Mouse (Mus musculus): ENCODE data around the gene Pan2. TPM values are rescaled to one million over a fixed set of nuclear protein-coding genes. Genes with fewer than 3 reads are reported as not detected.

Gene Pan2
- polyA plus RNA-seq, 1 experiment: 40.5 TPM

GRCm38 (mm10) chr10:128262300-128262699, 40.8 kb upstream of the Pan2 start:
- Histone ChIP-seq H3K9me3 (replicated peaks; ENCODE audit: control insufficient read depth, insufficient read depth, low read length, poor library complexity, severe bottlenecking) (no peaks in the 10 kb centered on the region), H3K27ac (ENCODE audit: insufficient read depth, low read length) (no peak overlapping the region), H3K27me3 (ENCODE audit: control insufficient read depth, insufficient read depth, low read length, poor library complexity, severe bottlenecking) (no peaks in the 10 kb centered on the region), H3K4me3 (ENCODE audit: low read depth, low read length) (peak overlapping the region; percentile 72), H3K9ac (ENCODE audit: low read depth, poor library complexity, severe bottlenecking) (peak overlapping the region; percentile 67), H3K36me3 (ENCODE audit: control insufficient read depth, insufficient read depth, low read length, poor library complexity, severe bottlenecking) (no peaks in the 10 kb centered on the region), H3K4me1 (ENCODE audit: control insufficient read depth, insufficient read depth, low read length) (peaks cover 1% of the 10 kb centered on the region)
- TF ChIP-seq POLR2A (IDR thresholded peaks at IDR 0.05; ENCODE audit: insufficient read depth, low read length) (peak; percentile 32), CTCF (IDR thresholded peaks at IDR 0.05; ENCODE audit: low read depth, low read length) (no peak)

GRCm38 (mm10) chr10:128263393-128264310, 39.5 kb upstream of the Pan2 start:
- no peak overlapping the region for H3K9ac ChIP-seq (ENCODE audit: low read depth, poor library complexity, severe bottlenecking)
- H3K27me3 ChIP-seq (ENCODE audit: control insufficient read depth, insufficient read depth, low read length, poor library complexity, severe bottlenecking): no peaks in the 10 kb centered on the region

GRCm38 (mm10) chr10:128268371-128268770, 34.8 kb upstream of the Pan2 start, which contains the start of gene Apof:
TSS of gene Apof (plus strand) at chr10:128268671.
- H3K9me3 ChIP-seq (replicated peaks; ENCODE audit: control insufficient read depth, insufficient read depth, low read length, poor library complexity, severe bottlenecking): no peaks in the 10 kb centered on the region
- TF ChIP-seq CTCF (IDR thresholded peaks at IDR 0.05; ENCODE audit: low read depth, low read length) (no peak), EP300 (IDR thresholded peaks at IDR 0.05; ENCODE audit: insufficient read depth, low read depth, low read length) (no peak), POLR2A (IDR thresholded peaks at IDR 0.05; ENCODE audit: insufficient read depth, low read length) (no peak)
- H3K4me1 ChIP-seq (ENCODE audit: control insufficient read depth, insufficient read depth, low read length): no peaks in the 10 kb centered on the region
- H3K4me3 ChIP-seq (ENCODE audit: low read depth, low read length): no peak within 1 kb of the TSS
- no peak within 1 kb of the TSS for H3K27ac ChIP-seq (ENCODE audit: insufficient read depth, low read length)
- no peaks in the 10 kb centered on the region for H3K36me3 ChIP-seq (ENCODE audit: control insufficient read depth, insufficient read depth, low read length, poor library complexity, severe bottlenecking)
- H3K9ac ChIP-seq (ENCODE audit: low read depth, poor library complexity, severe bottlenecking): no peak within 1 kb of the TSS
- H3K27me3 ChIP-seq (ENCODE audit: control insufficient read depth, insufficient read depth, low read length, poor library complexity, severe bottlenecking): no peaks in the 10 kb centered on the region

More at GRCm38 (mm10) chr10:128263393-128264310, 39.5 kb upstream of the Pan2 start:
- Histone ChIP-seq H3K27ac (ENCODE audit: insufficient read depth, low read length) (no peak overlapping the region), H3K9me3 (replicated peaks; ENCODE audit: control insufficient read depth, insufficient read depth, low read length, poor library complexity, severe bottlenecking) (no peaks in the 10 kb centered on the region), H3K4me1 (ENCODE audit: control insufficient read depth, insufficient read depth, low read length) (peaks cover 1% of the 10 kb centered on the region), H3K36me3 (ENCODE audit: control insufficient read depth, insufficient read depth, low read length, poor library complexity, severe bottlenecking) (no peaks in the 10 kb centered on the region), H3K4me3 (ENCODE audit: low read depth, low read length) (no peak overlapping the region)
- TF ChIP-seq CTCF (IDR thresholded peaks at IDR 0.05; ENCODE audit: low read depth, low read length) (no peak), EP300 (IDR thresholded peaks at IDR 0.05; ENCODE audit: insufficient read depth, low read depth, low read length) (no peak), POLR2A (IDR thresholded peaks at IDR 0.05; ENCODE audit: insufficient read depth, low read length) (no peak)

- Histone ChIP-seq H3K27ac (ENCODE audit: insufficient read depth, low read length) (no peak overlapping the region), H3K4me3 (ENCODE audit: low read depth, low read length) (no peak overlapping the region), H3K9me3 (replicated peaks; ENCODE audit: control insufficient read depth, insufficient read depth, low read length, poor library complexity, severe bottlenecking) (no peaks in the 10 kb centered on the region), H3K4me1 (ENCODE audit: control insufficient read depth, insufficient read depth, low read length) (no peaks in the 10 kb centered on the region), H3K36me3 (ENCODE audit: control insufficient read depth, insufficient read depth, low read length, poor library complexity, severe bottlenecking) (no peaks in the 10 kb centered on the region), H3K9ac (ENCODE audit: low read depth, poor library complexity, severe bottlenecking) (no peak overlapping the region), H3K27me3 (ENCODE audit: control insufficient read depth, insufficient read depth, low read length, poor library complexity, severe bottlenecking) (no peaks in the 10 kb centered on the region)
- TF ChIP-seq EP300 (IDR thresholded peaks at IDR 0.05; ENCODE audit: insufficient read depth, low read depth, low read length): no peak
- TF ChIP-seq POLR2A (IDR thresholded peaks at IDR 0.05; ENCODE audit: insufficient read depth, low read length): no peak
- no peak for TF ChIP-seq CTCF (IDR thresholded peaks at IDR 0.05; ENCODE audit: low read depth, low read length)
Observed at GRCm38 (mm10) chr10:128269206-128269910, 33.8 kb upstream of the Pan2 start.

GRCm38 (mm10) chr10:128270287-128270841, 32.8 kb upstream of the Pan2 start, which contains the start of gene Stat2:
TSS of gene Stat2 (plus strand) at chr10:128270559.
- H3K36me3 ChIP-seq (ENCODE audit: control insufficient read depth, insufficient read depth, low read length, poor library complexity, severe bottlenecking): no peaks in the 10 kb centered on the region
- H3K9ac ChIP-seq (ENCODE audit: low read depth, poor library complexity, severe bottlenecking): peak within 1 kb of the TSS; percentile 87
- no peak for TF ChIP-seq CTCF (IDR thresholded peaks at IDR 0.05; ENCODE audit: low read depth, low read length)
- no peak for TF ChIP-seq EP300 (IDR thresholded peaks at IDR 0.05; ENCODE audit: insufficient read depth, low read depth, low read length)
- TF ChIP-seq POLR2A (IDR thresholded peaks at IDR 0.05; ENCODE audit: insufficient read depth, low read length): peak; percentile 6
- no peaks in the 10 kb centered on the region for H3K9me3 ChIP-seq (replicated peaks; ENCODE audit: control insufficient read depth, insufficient read depth, low read length, poor library complexity, severe bottlenecking)
- no peaks in the 10 kb centered on the region for H3K4me1 ChIP-seq (ENCODE audit: control insufficient read depth, insufficient read depth, low read length)
- H3K27me3 ChIP-seq (ENCODE audit: control insufficient read depth, insufficient read depth, low read length, poor library complexity, severe bottlenecking): no peaks in the 10 kb centered on the region
- H3K27ac ChIP-seq (ENCODE audit: insufficient read depth, low read length): 0 out of 2 replicates have a peak within 1 kb of the TSS, but pooled peaks have one; percentile 13
- H3K4me3 ChIP-seq (ENCODE audit: low read depth, low read length): peak within 1 kb of the TSS; percentile 99
